Mouse (Mus musculus) hindbrain, embryonic 10.5 days (tissue): Measurements from ENCODE around the gene Heatr6. TPM values are rescaled to one million over a fixed set of nuclear protein-coding genes. Genes with fewer than 3 reads are reported as not detected.

Source experiments
- DNase-seq: peaks from one replicate; pipeline ENCODE4 v3.0.0-alpha.2; 2017; ENCODE audit warnings: low spot score
- H3K27ac ChIP-seq: fragments of 300-500 bp; sonication (generic); 2 replicates; pipeline ENCODE4 v1.5.1; 2016; ENCODE audit warnings: mild to moderate bottlenecking, moderate library complexity
- H3K27me3 ChIP-seq: fragments of 300-500 bp; sonication (generic); 2 replicates; pipeline ENCODE4 v1.6.1; 2016; ENCODE audit warnings: mild to moderate bottlenecking; ENCODE audit not compliant: poor library complexity, insufficient read depth, severe bottlenecking
- H3K36me3 ChIP-seq: fragments of 300-500 bp; sonication (generic); 2 replicates; pipeline ENCODE4 v1.6.1; 2016; ENCODE audit warnings: mild to moderate bottlenecking, moderate library complexity
- H3K4me1 ChIP-seq: fragments of 300-500 bp; sonication (generic); replicated peaks from 2 replicates; pipeline ENCODE4 v1.6.1; 2016; ENCODE audit warnings: mild to moderate bottlenecking
- H3K4me3 ChIP-seq: fragments of 300-500 bp; sonication (generic); 2 replicates; pipeline ENCODE4 v1.5.1; 2016; ENCODE audit warnings: mild to moderate bottlenecking, moderate library complexity
- H3K9me3 ChIP-seq: fragments of 300-500 bp; sonication (generic); 2 replicates; pipeline ENCODE4 v1.6.1; 2016; ENCODE audit warnings: mild to moderate bottlenecking, moderate library complexity
- WGBS: fragments of 180-500 bp; shearing (Covaris S2); methylation state at CpG from one replicate; pipeline ENCODE4 v1.1.7; 2016; 5-methylcytosine and 5-hydroxymethylcytosine counted together
- polyA plus RNA-seq: library from polyadenylated mRNA; unstranded; fragments of >200 nt; fragmentation: Nextera tagmentation; extraction: Ambion mirVana; gene quantifications from 2 replicates; pipeline ENCODE4 v1.2.1, GENCODE M21; 2016

The Heatr6 gene
- polyA plus RNA-seq, 1 experiment from 2014 or later = 30.0 TPM

DNA sequence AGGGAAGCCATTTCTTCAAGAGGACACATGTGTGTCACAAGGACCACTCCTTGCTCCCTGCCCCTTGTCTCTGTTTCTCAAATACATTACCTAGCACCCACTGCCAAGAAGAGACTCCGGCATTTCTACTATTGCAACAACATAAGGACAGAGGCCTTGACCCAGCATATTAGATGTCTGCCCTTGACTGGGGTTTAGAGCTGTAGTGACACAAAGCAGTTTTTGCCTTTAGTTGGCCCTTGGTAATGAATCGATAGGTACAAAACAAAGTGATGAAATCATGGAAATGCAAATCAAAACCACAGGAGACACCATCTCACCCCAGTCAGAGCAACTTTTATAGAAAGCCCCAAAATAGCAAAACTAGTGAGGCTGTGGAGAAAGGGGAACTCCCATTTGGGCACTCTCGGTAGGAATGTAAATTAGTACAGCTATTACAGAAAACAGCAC lies 16.4 kb upstream of the Heatr6 start:
- Histone ChIP-seq H3K9me3 (no peaks in the 10 kb centered on the region), H3K4me3 (no peak overlapping the region), H3K4me1 (no peaks in the 10 kb centered on the region), H3K27ac (no peak overlapping the region), H3K27me3 (no peaks in the 10 kb centered on the region; the same call in 1 of the 2 replicates), H3K36me3 (no peaks in the 10 kb centered on the region)
- 83% methylated on average over 3 of the region's 3 CpGs for WGBS
- no peak for DNase-seq

- H3K27me3 ChIP-seq = peaks cover under 1% of the 10 kb centered on the region; the same call in 1 of the 2 replicates
- WGBS = 24% methylated on average over 5 of the region's 5 CpGs
- peak; percentile 65 for DNase-seq
Observed at GRCm38 (mm10) chr11:83739241-83739640, 14.3 kb upstream of the Heatr6 start.

GRCm38 (mm10) chr11:83740443-83740991 lies 13.0 kb upstream of the Heatr6 start:
- no peaks in the 10 kb centered on the region for H3K36me3 ChIP-seq
- DNase-seq = no peak
- peaks cover 3% of the 10 kb centered on the region; the same call in 1 of the 2 replicates for H3K27me3 ChIP-seq
- no peak overlapping the region for H3K27ac ChIP-seq
- H3K9me3 ChIP-seq = no peaks in the 10 kb centered on the region
- H3K4me3 ChIP-seq = no peak overlapping the region
- WGBS = 81% methylated on average over 4 of the region's 4 CpGs
- H3K4me1 ChIP-seq = no peaks in the 10 kb centered on the region

More at GRCm38 (mm10) chr11:83739241-83739640, 14.3 kb upstream of the Heatr6 start:
- Histone ChIP-seq H3K4me3 (no peak overlapping the region), H3K36me3 (no peaks in the 10 kb centered on the region), H3K9me3 (no peaks in the 10 kb centered on the region), H3K27ac (no peak overlapping the region), H3K4me1 (no peaks in the 10 kb centered on the region)

DNA sequence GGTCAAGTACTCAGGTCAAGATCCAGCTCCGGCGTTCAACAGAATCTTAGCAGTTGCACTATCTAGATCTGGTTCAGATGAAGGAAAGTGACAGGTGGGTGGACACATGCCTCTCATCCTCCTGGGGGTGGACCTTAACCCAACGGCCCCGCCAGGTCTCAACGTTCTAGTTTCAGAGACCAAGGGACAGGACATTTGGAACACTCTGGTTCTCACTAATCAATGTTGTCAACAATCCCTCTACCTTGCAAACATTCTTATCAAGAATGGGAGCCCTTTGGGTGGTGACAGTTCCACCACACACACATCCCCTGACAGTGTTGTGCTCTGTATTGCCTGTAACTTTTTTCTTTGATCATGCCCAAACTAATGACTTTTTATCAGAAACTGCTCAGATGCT lies 11.7 kb upstream of the Heatr6 start:
- no peak overlapping the region for H3K4me3 ChIP-seq
- peaks cover 7% of the 10 kb centered on the region; the same call in 1 of the 2 replicates for H3K27me3 ChIP-seq
- no peaks in the 10 kb centered on the region for H3K4me1 ChIP-seq
- H3K9me3 ChIP-seq = no peaks in the 10 kb centered on the region
- no peaks in the 10 kb centered on the region for H3K36me3 ChIP-seq
- H3K27ac ChIP-seq = no peak overlapping the region
- 82% methylated on average over 5 of the region's 5 CpGs for WGBS
- DNase-seq = no peak

DNA sequence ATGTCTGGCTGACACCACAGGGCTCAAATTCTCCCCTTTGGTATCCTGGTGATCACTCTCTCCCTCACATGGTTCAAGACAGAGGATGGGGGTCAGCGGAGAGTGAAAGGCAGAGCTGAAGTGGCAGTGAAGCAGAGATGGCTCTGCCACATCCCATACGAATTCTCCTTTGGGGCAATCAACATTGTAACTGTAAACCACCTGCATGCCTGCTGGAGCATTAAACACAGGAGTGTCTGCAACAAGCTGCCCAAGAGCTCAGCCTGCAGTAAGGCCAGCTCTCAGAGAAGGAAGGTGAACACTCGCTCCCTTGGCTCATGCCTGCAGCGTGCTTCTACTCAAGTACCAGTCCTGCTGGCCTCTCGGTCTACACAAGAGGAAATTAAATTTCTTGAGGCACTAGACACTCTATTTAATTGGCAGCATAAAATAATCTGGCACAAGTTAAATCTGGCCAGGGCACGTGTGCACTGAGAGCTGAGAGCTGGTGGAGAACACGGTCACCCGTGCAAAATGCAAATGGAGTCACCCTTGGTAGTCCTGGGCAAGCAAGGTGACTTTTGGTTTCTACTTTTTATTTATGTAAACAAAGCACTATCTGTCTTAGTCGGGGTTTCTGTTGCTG lies 10.7 kb upstream of the Heatr6 start:
- no peak for DNase-seq
- H3K27me3 ChIP-seq = peaks cover 12% of the 10 kb centered on the region; the same call in 1 of the 2 replicates
- WGBS = 75% methylated on average over 9 of the region's 9 CpGs
- no peaks in the 10 kb centered on the region for H3K9me3 ChIP-seq
- H3K27ac ChIP-seq = no peak overlapping the region
- H3K4me3 ChIP-seq = no peak overlapping the region
- H3K36me3 ChIP-seq = no peaks in the 10 kb centered on the region
- H3K4me1 ChIP-seq = no peaks in the 10 kb centered on the region

DNA sequence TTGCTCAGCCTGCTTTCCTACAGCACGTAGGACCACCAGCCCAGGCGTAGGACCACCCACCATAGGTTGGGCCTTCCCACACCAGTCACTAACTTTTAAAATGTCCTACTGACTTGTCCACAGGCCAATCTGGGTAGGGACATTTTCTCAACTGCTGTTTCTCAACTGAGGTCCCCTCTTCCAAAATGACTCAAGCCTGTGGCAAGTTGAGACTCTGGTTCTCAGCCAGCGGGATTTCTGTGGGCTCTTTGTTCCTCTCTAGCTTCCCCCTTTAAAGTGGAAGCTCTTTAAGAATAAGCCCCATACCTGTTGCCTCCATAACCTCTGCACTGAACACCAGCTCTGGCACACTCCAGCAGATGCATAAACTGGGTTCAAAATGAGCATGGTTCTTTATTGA lies 10.0 kb upstream of the Heatr6 start:
- 88% methylated on average over 3 of the region's 3 CpGs for WGBS
- H3K4me1 ChIP-seq = no peaks in the 10 kb centered on the region
- H3K9me3 ChIP-seq = no peaks in the 10 kb centered on the region
- no peak overlapping the region for H3K27ac ChIP-seq
- no peak overlapping the region for H3K4me3 ChIP-seq
- H3K36me3 ChIP-seq = no peaks in the 10 kb centered on the region
- H3K27me3 ChIP-seq = peaks cover 18% of the 10 kb centered on the region; the same call in 1 of the 2 replicates
- no peak for DNase-seq

- 67% methylated on average over 4 of the region's 4 CpGs for WGBS
- Histone ChIP-seq H3K27me3 (peaks cover 23% of the 10 kb centered on the region), H3K36me3 (no peaks in the 10 kb centered on the region), H3K9me3 (no peaks in the 10 kb centered on the region), H3K4me3 (no peak overlapping the region), H3K27ac (no peak overlapping the region), H3K4me1 (no peaks in the 10 kb centered on the region)
- no peak for DNase-seq
Observed at GRCm38 (mm10) chr11:83746152-83746551, 7.3 kb upstream of the Heatr6 start.

DNA sequence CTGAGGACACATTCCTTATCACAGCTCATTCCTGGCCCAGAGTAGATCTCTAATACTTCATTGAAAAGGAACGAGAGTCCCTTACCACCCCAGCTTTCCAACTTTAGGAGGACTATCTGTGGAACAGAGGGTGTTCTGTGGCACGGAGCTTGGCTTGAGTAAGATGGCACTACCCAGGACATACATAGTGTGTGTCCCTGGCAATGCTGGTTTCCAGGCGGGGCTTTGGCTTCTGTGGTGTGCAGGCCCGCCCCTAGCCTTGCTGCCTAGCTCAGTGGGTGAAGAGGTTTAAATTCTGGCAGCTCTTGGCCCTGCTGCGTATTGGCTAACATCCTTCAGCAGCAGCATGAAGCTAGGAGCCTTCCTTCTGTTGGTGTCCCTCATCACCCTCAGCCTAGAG lies 6.8 kb upstream of the Heatr6 start, which contains the start of gene Wfdc21:
Gene Wfdc21 (plus strand): TSS at position 260 of the 400 bp plus-strand sequence.
- H3K27me3 ChIP-seq = peaks cover 29% of the 10 kb centered on the region
- no peak for DNase-seq
- H3K27ac ChIP-seq = no peak within 1 kb of the TSS
- no peak within 1 kb of the TSS for H3K4me3 ChIP-seq
- H3K4me1 ChIP-seq = no peaks in the 10 kb centered on the region
- no peaks in the 10 kb centered on the region for H3K9me3 ChIP-seq
- 80% methylated on average over 5 of the region's 5 CpGs for WGBS
- H3K36me3 ChIP-seq = no peaks in the 10 kb centered on the region

DNA sequence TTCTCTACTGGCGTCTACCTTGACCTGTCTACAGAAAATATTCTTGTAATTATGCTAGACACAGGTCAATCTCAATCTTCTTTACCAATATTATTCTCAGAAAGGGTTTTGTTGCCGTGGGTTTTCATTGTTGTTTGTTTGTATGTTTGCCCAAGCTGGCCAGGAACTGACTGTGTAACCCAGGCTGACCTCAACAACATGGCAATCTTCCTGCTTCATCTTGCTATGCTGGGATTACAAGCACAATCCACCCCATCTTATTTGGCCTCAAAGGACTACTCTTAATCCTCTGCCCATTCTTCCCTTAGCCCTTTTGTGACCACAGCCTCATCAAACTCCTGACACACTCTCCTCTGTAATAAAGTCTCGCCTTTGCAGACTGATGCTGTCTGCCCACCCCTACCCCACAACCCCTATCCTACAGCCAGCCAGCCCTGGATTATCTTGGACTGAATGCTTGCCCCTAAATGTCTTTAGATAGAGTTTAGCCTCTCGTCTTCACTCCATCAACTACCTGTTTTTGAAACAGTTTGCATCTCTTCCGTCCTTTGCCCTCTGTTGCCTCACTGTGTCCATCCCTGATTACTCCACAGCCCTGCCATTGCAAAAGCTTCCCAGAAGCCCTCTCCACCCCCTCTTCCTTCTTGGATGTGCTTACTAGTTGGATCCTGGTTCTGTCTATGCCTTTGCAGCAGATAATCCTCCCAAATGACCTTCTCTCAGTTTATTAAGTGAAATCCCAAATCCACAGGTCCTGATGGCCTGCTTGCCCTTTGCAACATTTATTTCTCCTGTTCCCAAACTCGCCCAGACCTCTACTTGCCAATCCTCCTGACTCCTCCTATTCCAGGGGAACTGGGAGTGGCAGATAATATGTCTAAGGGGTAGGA lies 5.9 kb upstream of the Heatr6 start:
- H3K27me3 ChIP-seq = peaks cover 38% of the 10 kb centered on the region
- 75% methylated on average over 6 of the region's 6 CpGs for WGBS
- H3K4me1 ChIP-seq = no peaks in the 10 kb centered on the region
- H3K36me3 ChIP-seq = no peaks in the 10 kb centered on the region
- no peak overlapping the region for H3K4me3 ChIP-seq
- no peak overlapping the region for H3K27ac ChIP-seq
- no peaks in the 10 kb centered on the region for H3K9me3 ChIP-seq
- DNase-seq = no peak

- H3K27me3 ChIP-seq = peaks cover 19% of the 10 kb centered on the region
- H3K4me1 ChIP-seq = peaks cover 18% of the 10 kb centered on the region
- DNase-seq = no peak
- 8% methylated on average over 8 of the region's 8 CpGs for WGBS
- peaks cover 39% of the 10 kb centered on the region for H3K36me3 ChIP-seq
- H3K4me3 ChIP-seq = peak overlapping the region; percentile 88
- H3K9me3 ChIP-seq = no peaks in the 10 kb centered on the region
- H3K27ac ChIP-seq = peak overlapping the region; percentile 97
Observed at GRCm38 (mm10) chr11:83754227-83754626, 731 bp downstream of the Heatr6 start.

- Histone ChIP-seq H3K27ac (no peak overlapping the region), H3K27me3 (no peaks in the 10 kb centered on the region), H3K4me3 (no peak overlapping the region), H3K4me1 (no peaks in the 10 kb centered on the region), H3K9me3 (no peaks in the 10 kb centered on the region), H3K36me3 (peaks cover 100% of the 10 kb centered on the region)
- 92% methylated on average over 9 of the region's 9 CpGs for WGBS
- no peak for DNase-seq
Observed at GRCm38 (mm10) chr11:83767306-83767705, 13.8 kb downstream of the Heatr6 start.

- H3K27ac ChIP-seq = no peak overlapping the region
- 96% methylated on average over 4 of the region's 4 CpGs for WGBS
- H3K36me3 ChIP-seq = peaks cover 100% of the 10 kb centered on the region
- no peaks in the 10 kb centered on the region for H3K27me3 ChIP-seq
- no peak for DNase-seq
- H3K4me1 ChIP-seq = no peaks in the 10 kb centered on the region
- no peaks in the 10 kb centered on the region for H3K9me3 ChIP-seq
- H3K4me3 ChIP-seq = no peak overlapping the region
Observed at GRCm38 (mm10) chr11:83768976-83769375, 15.5 kb downstream of the Heatr6 start.

DNA sequence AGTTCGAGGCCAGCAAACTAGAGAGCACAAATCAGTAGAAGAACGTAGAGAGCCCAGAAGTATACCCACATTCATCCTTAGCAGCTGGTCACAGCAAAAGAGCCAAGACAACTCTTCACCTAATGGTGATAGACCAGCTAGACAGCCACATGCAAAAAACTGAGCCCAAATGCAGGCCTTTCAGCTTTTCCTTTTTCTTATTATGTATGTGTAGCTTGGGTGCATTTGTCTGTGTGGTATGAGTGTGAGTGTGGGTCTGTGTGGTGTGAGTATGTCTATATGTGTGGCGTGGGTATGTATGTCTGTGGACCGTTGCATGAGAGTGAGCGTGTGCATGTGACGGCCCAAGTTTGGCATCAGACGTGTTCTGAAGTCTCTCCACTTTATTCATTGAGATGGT lies 17.5 kb downstream of the Heatr6 start:
- Histone ChIP-seq H3K27me3 (no peaks in the 10 kb centered on the region), H3K4me3 (no peak overlapping the region), H3K4me1 (no peaks in the 10 kb centered on the region), H3K9me3 (no peaks in the 10 kb centered on the region), H3K27ac (no peak overlapping the region), H3K36me3 (peaks cover 100% of the 10 kb centered on the region)
- DNase-seq = no peak
- WGBS = 95% methylated on average over 7 of the region's 7 CpGs
